Mouse (Mus musculus) CH12.LX (cell line): ENCODE data around the gene Grin2a.

Experiments used
- CTCF ChIP-seq, 2 experiments: IDR thresholded peaks in 1 of 2; conservative IDR thresholded peaks in 1 of 2; 2 replicates each; pipeline ENCODE4 v1.5.1; 2011 to 2012; ENCODE audit warnings: low read depth in 2 of 2, low read length in 2 of 2, improper control_type of control experiment in 1 of 2, inconsistent platforms in 1 of 2, mild to moderate bottlenecking in 1 of 2, moderate library complexity in 1 of 2
- EP300 ChIP-seq: IDR thresholded peaks from 2 replicates; pipeline ENCODE4 v1.6.1; 2011; ENCODE audit warnings: low read length, improper control_type of control experiment
- NRF1 ChIP-seq: IDR thresholded peaks from 2 replicates; pipeline ENCODE4 v1.6.1; 2014; ENCODE audit warnings: low read depth, mild to moderate bottlenecking, inconsistent platforms, low read length, improper control_type of control experiment, moderate library complexity
- POLR2AphosphoS2 ChIP-seq: IDR thresholded peaks from 2 replicates; pipeline ENCODE4 v1.6.1; 2011; ENCODE audit warnings: low read depth, low read length, improper control_type of control experiment
- SIN3A ChIP-seq: IDR thresholded peaks from 2 replicates; pipeline ENCODE4 v1.6.1; 2012; ENCODE audit warnings: low read length, improper control_type of control experiment, inconsistent platforms
- TCF12 ChIP-seq: IDR thresholded peaks from 2 replicates; pipeline ENCODE4 v1.6.1; 2014; ENCODE audit warnings: low read depth, mild to moderate bottlenecking, inconsistent platforms, low read length, improper control_type of control experiment
- ZNF384 ChIP-seq: IDR thresholded peaks from 2 replicates; pipeline ENCODE4 v1.6.1; 2012; ENCODE audit warnings: low read depth, low read length, improper control_type of control experiment, inconsistent platforms

DNA sequence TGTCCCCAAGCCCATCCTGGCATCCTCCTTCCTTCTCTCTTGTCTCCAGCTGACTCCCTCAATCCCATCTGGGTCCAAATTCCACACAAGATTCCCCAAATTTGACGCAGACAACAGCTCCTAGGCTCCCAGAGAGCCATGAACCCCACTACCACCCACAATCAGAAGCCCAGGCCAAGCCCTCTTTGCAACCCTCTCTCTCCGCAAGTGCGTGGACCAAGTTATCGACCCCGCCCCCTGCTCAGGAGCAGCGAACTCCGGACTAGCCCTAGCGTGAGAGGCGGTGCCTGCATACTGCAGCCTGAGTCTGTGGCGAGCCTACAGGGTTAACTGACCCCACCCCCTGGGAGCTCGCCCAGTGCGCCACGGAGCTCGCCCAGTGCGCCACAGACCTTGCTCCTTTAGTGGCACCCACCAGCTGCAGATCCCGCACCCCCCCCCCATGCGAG is 2.6 kb downstream of the Grin2a start:
- TF ChIP-seq EP300, result no peak
- no peak for TF ChIP-seq TCF12
- no peak for TF ChIP-seq CTCF (conservative IDR thresholded peaks at IDR 0.05 in 1 of 2, IDR thresholded peaks at IDR 0.05 in 1 of 2; ENCODE audit: low read depth in 2 of 2, low read length in 2 of 2)
- no peak for TF ChIP-seq NRF1
- TF ChIP-seq ZNF384, result no peak
- TF ChIP-seq SIN3A, result no peak
- TF ChIP-seq POLR2AphosphoS2, result no peak
